Mouse (Mus musculus) retina, postnatal 1 day (tissue): ENCODE results near the gene Gm10377.
"Not testable (repeated sequence)": the region's sequence is repeated elsewhere in the genome, so short reads cannot be mapped to it uniquely, and the experiment has no call there.

Experiments
- DNase-seq: peaks from one replicate; pipeline ENCODE4 v3.0.0-alpha.2; 2012

Gene Gm10377

GRCm38 (mm10) chr14:42797887-42798286 is at the start of gene Gm10377:
Gene Gm10377, minus strand, starts transcription at chr14:42797987.
- not testable (repeated sequence) for DNase-seq

DNA sequence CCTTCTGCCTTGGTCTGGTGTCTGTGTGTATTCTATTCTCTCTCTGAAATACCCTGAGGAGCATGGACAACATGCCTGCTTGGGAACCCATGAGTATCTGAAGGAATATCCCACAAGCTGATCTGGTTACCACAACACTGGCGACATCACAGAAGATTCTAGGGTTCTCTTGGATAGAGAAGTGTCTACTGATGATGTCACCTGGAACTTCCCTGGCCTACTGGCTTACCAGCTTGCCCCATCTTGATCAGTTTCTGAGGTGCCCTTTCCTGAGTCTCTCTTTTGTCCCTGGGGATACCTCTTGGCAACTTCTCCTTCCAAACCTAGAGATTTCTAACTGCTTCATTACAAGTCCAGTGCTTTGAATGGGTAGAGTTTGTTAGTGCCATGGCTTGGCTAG is 29.1 kb downstream of the Gm10377 start, which contains the start of gene Gm3015:
Gm3015 (minus strand) TSS at position 101 of the 400 bp plus-strand sequence.
- not testable (repeated sequence) for DNase-seq
